Mouse (Mus musculus): Measurements from ENCODE around the gene Gm16485.

GRCm38 (mm10) chr9:8977775-8978174 lies 6.2 kb downstream of the Gm16485 start:
- TF ChIP-seq CTCF (IDR thresholded peaks at IDR 0.05; ENCODE audit: low read depth) (no peak), EP300 (IDR thresholded peaks at IDR 0.05; ENCODE audit: low read depth) (no peak)
